Mouse (Mus musculus) liver, adult 2 months (tissue): ENCODE measurements around the gene Col1a2. TPM values are rescaled to one million over a fixed set of nuclear protein-coding genes. Genes with fewer than 3 reads are reported as not detected.

ENCODE experiments used
- DNase-seq: peaks from one replicate; pipeline ENCODE4 v3.0.0-alpha.2; 2011; ENCODE audit warnings: low read depth, low spot score; ENCODE audit errors: extremely low read depth
- H3K27ac ChIP-seq: fragments of 200-500 bp; replicated peaks from 2 replicates; pipeline ENCODE4 v1.5.1; 2012; ENCODE audit warnings: low read depth, mild to moderate bottlenecking, control low read depth, inconsistent platforms, low read length; ENCODE audit not compliant: insufficient read depth
- H3K27me3 ChIP-seq: fragments of 200-500 bp; 2 replicates; pipeline ENCODE4 v1.6.1; 2012; ENCODE audit warnings: mild to moderate bottlenecking, moderate library complexity, low read length, inconsistent platforms; ENCODE audit not compliant: control insufficient read depth, insufficient read depth
- H3K36me3 ChIP-seq: fragments of 200-500 bp; 2 replicates; pipeline ENCODE4 v1.6.1; 2012; ENCODE audit warnings: low read length, inconsistent platforms; ENCODE audit not compliant: control insufficient read depth, insufficient read depth
- H3K4me1 ChIP-seq: fragments of 200-500 bp; 2 replicates; pipeline ENCODE4 v1.6.1; 2011; ENCODE audit warnings: low read length; ENCODE audit not compliant: control insufficient read depth, insufficient read depth
- H3K4me3 ChIP-seq: fragments of 200-500 bp; 2 replicates; pipeline ENCODE4 v1.5.1; 2011; ENCODE audit warnings: low read depth, mild to moderate bottlenecking, control low read depth, low read length, moderate library complexity; ENCODE audit not compliant: insufficient read depth
- H3K79me2 ChIP-seq: fragments of 200-500 bp; 2 replicates; pipeline ENCODE4 v1.6.1; 2012; ENCODE audit warnings: inconsistent platforms, mild to moderate bottlenecking, low read length, moderate library complexity; ENCODE audit not compliant: control insufficient read depth, insufficient read depth
- H3K9ac ChIP-seq: fragments of 200-500 bp; 2 replicates; pipeline ENCODE4 v1.6.1; 2012; ENCODE audit warnings: low read depth, mild to moderate bottlenecking, control low read depth, inconsistent platforms, low read length
- CTCF ChIP-seq: fragments of 200-500 bp; IDR thresholded peaks from 2 replicates; pipeline ENCODE4 v1.5.1; 2011; ENCODE audit warnings: low read depth, low read length, control low read depth
- POLR2A ChIP-seq: fragments of 200-500 bp; IDR thresholded peaks from 2 replicates; pipeline ENCODE4 v1.6.1; 2011; ENCODE audit warnings: low read length, control low read depth; ENCODE audit not compliant: insufficient read depth; ENCODE audit errors: extremely low read depth
- WGBS: fragments of 180-500 bp; shearing (Covaris S2); methylation state at CpG from one replicate; pipeline ENCODE4 v1.1.7; 2018; 5-methylcytosine and 5-hydroxymethylcytosine counted together
- polyA plus RNA-seq: library from polyadenylated mRNA; depleted of rRNA; stranded (reverse); fragments of >200 nt; gene quantifications from 2 replicates; pipeline ENCODE4 v1.2.3, GENCODE M21; 2012
- total RNA-seq: library from RNA; depleted of rRNA; stranded (reverse); fragments of >200 nt; gene quantifications from 2 replicates; pipeline ENCODE4 v1.2.3, GENCODE M21; 2014

Gene Col1a2
- total and polyA plus RNA-seq, 2 experiments: 4.6 to 8.1 TPM

- Histone ChIP-seq H3K4me3 (no peak overlapping the region), H3K27ac (no peak overlapping the region), H3K27me3 (no peaks in the 10 kb centered on the region), H3K9ac (no peak overlapping the region), H3K79me2 (no peaks in the 10 kb centered on the region), H3K36me3 (no peaks in the 10 kb centered on the region), H3K4me1 (no peaks in the 10 kb centered on the region; the same call in 1 of the 2 replicates)
- TF ChIP-seq POLR2A (no peak), CTCF (no peak)
- WGBS: 56% methylated on average over 4 of the region's 4 CpGs
- peak; percentile 10 for DNase-seq
Measured at GRCm38 (mm10) chr6:4548894-4549293, 44.3 kb downstream of the Col1a2 start.

DNA sequence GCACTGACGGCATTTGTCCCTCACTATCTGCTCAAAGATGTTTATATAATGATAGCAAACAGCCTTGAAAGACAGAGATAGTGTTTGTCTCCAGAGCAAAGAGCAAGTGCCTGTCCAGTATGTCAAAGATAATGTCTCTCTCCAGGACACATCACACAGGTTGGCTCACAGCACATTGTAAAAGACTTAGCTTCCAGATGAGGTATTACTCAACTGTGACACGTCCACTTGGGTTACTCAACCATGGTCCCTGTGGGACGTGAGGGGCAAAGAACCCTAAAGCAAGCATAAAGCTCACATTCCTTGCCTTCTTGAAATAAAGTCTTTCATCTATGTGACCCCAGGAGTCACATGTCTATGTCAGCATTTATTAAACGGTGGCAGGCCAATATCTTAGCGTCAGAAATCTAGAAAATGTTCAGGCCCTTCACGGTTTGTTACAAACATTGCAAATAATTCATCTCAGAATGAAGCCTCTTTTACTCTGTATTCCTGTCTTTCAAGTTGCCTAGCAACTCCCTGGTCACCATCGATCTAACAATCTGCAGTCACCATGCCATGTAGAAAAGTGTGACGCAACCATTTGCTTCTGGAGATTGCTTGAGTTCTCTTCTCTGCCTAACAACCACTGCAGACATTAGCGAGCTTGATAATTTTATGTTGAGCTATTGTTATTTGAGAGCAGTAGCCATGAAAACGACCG, 45.4 kb downstream of the Col1a2 start:
- Histone ChIP-seq H3K4me1 (no peaks in the 10 kb centered on the region; the same call in 1 of the 2 replicates), H3K36me3 (no peaks in the 10 kb centered on the region), H3K27me3 (no peaks in the 10 kb centered on the region), H3K79me2 (no peaks in the 10 kb centered on the region), H3K9ac (no peak overlapping the region), H3K4me3 (no peak overlapping the region), H3K27ac (no peak overlapping the region)
- DNase-seq: peak; percentile 16
- 30% methylated on average over 11 of the region's 11 CpGs for WGBS
- TF ChIP-seq POLR2A (no peak), CTCF (no peak)

DNA sequence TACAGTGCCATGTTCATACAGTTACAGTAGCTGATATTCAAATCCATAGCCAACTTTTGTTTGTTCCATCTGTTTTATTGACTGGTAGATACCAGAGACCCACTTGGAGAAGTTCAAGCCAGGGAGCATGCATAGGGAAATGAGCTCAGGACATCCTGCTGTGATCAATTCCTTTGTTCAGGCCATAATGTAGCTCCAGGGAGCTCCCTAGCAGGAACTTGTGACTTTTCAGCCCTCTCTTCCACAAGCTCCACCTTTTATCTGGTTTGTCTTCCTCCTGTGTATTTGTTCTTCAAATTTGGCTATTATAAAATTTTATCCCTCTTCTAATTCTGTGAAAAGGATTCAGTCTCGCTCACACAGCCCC, 45.9 kb downstream of the Col1a2 start:
- DNase-seq: no peak
- H3K27me3 ChIP-seq: no peaks in the 10 kb centered on the region
- H3K27ac ChIP-seq: no peak overlapping the region
- TF ChIP-seq CTCF (no peak), POLR2A (no peak)
- H3K4me3 ChIP-seq: no peak overlapping the region
- WGBS: 86% methylated on average over 1 of the region's 1 CpGs
- H3K9ac ChIP-seq: no peak overlapping the region
- no peaks in the 10 kb centered on the region for H3K79me2 ChIP-seq
- no peaks in the 10 kb centered on the region; the same call in 1 of the 2 replicates for H3K4me1 ChIP-seq
- no peaks in the 10 kb centered on the region for H3K36me3 ChIP-seq

GRCm38 (mm10) chr6:4555366-4555765, 50.8 kb downstream of the Col1a2 start:
- TF ChIP-seq POLR2A (no peak), CTCF (no peak)
- H3K4me3 ChIP-seq: no peak overlapping the region
- H3K79me2 ChIP-seq: no peaks in the 10 kb centered on the region
- WGBS: 66% methylated on average over 6 of the region's 6 CpGs
- H3K4me1 ChIP-seq: peaks cover 2% of the 10 kb centered on the region; the same call in 1 of the 2 replicates
- no peaks in the 10 kb centered on the region; the same call in 1 of the 2 replicates for H3K27me3 ChIP-seq
- no peaks in the 10 kb centered on the region for H3K36me3 ChIP-seq
- H3K9ac ChIP-seq: no peak overlapping the region
- no peak for DNase-seq
- H3K27ac ChIP-seq: no peak overlapping the region

DNA sequence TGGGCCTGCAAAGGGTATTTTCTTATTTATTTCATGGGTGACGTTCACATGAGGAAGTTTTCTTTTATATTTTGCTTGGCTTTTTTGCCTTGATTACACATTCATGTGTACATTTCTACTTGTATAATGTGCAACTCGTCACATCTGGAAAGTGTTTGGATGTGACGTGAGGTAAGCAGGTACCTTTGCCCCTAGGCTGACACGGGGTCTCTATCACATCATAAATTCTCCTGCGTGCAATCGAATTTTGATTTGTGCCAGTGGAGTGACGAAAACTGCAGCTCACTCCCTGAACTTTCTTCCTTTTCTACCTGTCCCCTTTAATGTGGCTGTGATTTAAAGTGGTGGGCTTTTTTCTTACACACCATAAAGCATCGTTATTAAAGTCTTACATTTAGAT, 52.5 kb downstream of the Col1a2 start:
- no peak for DNase-seq
- peaks cover 2% of the 10 kb centered on the region; the same call in 1 of the 2 replicates for H3K4me1 ChIP-seq
- H3K79me2 ChIP-seq: no peaks in the 10 kb centered on the region
- H3K27ac ChIP-seq: no peak overlapping the region
- WGBS: 81% methylated on average over 8 of the region's 8 CpGs
- TF ChIP-seq POLR2A (no peak), CTCF (no peak)
- H3K36me3 ChIP-seq: no peaks in the 10 kb centered on the region
- no peaks in the 10 kb centered on the region; the same call in 1 of the 2 replicates for H3K27me3 ChIP-seq
- H3K4me3 ChIP-seq: no peak overlapping the region
- H3K9ac ChIP-seq: no peak overlapping the region

- Histone ChIP-seq H3K27ac (no peak overlapping the region), H3K36me3 (no peaks in the 10 kb centered on the region), H3K27me3 (no peaks in the 10 kb centered on the region; the same call in 1 of the 2 replicates), H3K4me3 (no peak overlapping the region), H3K9ac (no peak overlapping the region; the same call in 1 of the 2 replicates), H3K79me2 (no peaks in the 10 kb centered on the region), H3K4me1 (peaks cover 2% of the 10 kb centered on the region; the same call in 1 of the 2 replicates)
- WGBS: 15% methylated on average over 7 of the region's 7 CpGs
- TF ChIP-seq CTCF (peak; percentile 61), POLR2A (no peak)
- peak; percentile 24 for DNase-seq
Measured at GRCm38 (mm10) chr6:4557678-4558077, 53.1 kb downstream of the Col1a2 start.
